Mouse (Mus musculus) embryonic facial prominence, embryonic 14.5 days (tissue): ENCODE measurements around the gene Bloc1s5. TPM values are rescaled to one million over a fixed set of nuclear protein-coding genes. Genes with fewer than 3 reads are reported as not detected.

Source experiments
- ATAC-seq: fragments of 200-750 bp; cut with Nextera tagmentation; 2 replicates; pipeline ENCODE4 v1.8.0; 2017; ENCODE audit warnings: low read depth, moderate number of reproducible peaks, moderate TSS enrichment
- DNase-seq: peaks from one replicate; pipeline ENCODE4 v3.0.0-alpha.2; 2015; ENCODE audit warnings: low spot score
- H3K27ac ChIP-seq: fragments of 300-500 bp; sonication (generic); replicated peaks from 2 replicates; pipeline ENCODE4 v1.5.1; 2014; ENCODE audit warnings: low read depth, mild to moderate bottlenecking, low read length, moderate library complexity
- H3K27me3 ChIP-seq: fragments of 300-500 bp; sonication (generic); replicated peaks from 2 replicates; pipeline ENCODE4 v1.6.1; 2014; ENCODE audit warnings: low read length; ENCODE audit not compliant: control insufficient read depth, insufficient read depth
- H3K36me3 ChIP-seq: fragments of 300-500 bp; sonication (generic); 2 replicates; pipeline ENCODE4 v1.6.1; 2014; ENCODE audit warnings: low read length, mixed read lengths; ENCODE audit not compliant: control insufficient read depth, insufficient read depth
- H3K4me1 ChIP-seq: fragments of 300-500 bp; sonication (generic); 2 replicates; pipeline ENCODE4 v1.6.1; 2014; ENCODE audit warnings: antibody characterized with exemption, low read length; ENCODE audit not compliant: control insufficient read depth, insufficient read depth
- H3K4me2 ChIP-seq: fragments of 300-500 bp; sonication (generic); 2 replicates; pipeline ENCODE4 v1.6.1; 2014; ENCODE audit warnings: low read depth, mild to moderate bottlenecking, low read length, moderate library complexity, mixed read lengths
- H3K4me3 ChIP-seq: fragments of 300-500 bp; sonication (generic); 2 replicates; pipeline ENCODE4 v1.5.1; 2014; ENCODE audit warnings: low read depth, mild to moderate bottlenecking, low read length
- H3K9ac ChIP-seq: fragments of 300-500 bp; sonication (generic); 2 replicates; pipeline ENCODE4 v1.6.1; 2014; ENCODE audit warnings: low read depth, mild to moderate bottlenecking, low read length, moderate library complexity, mixed read lengths
- H3K9me3 ChIP-seq: fragments of 300-500 bp; sonication (generic); 2 replicates; pipeline ENCODE4 v1.6.1; 2016; ENCODE audit warnings: low read length; ENCODE audit not compliant: control insufficient read depth
- WGBS: fragments of 180-500 bp; shearing (Covaris S2); extraction: QIAGEN DNeasy Blood & Tissue Kit; methylation state at CpG from one replicate; pipeline ENCODE4 v1.1.7; 2014; 5-methylcytosine and 5-hydroxymethylcytosine counted together
- polyA plus RNA-seq: library from polyadenylated mRNA; unstranded; fragments of >200 nt; fragmentation: Nextera tagmentation; extraction: Ambion mirVana; gene quantifications from 2 replicates; pipeline ENCODE4 v1.2.1, GENCODE M21; 2014

Bloc1s5 gene
- polyA plus RNA-seq, 1 experiment from 2014 or later: 15.9 TPM

GRCm38 (mm10) chr13:38614298-38614697 is 20.6 kb downstream of the Bloc1s5 start:
- 44% methylated on average over 5 of the region's 5 CpGs for WGBS
- Histone ChIP-seq H3K27ac (no peak overlapping the region), H3K36me3 (0 out of 2 replicates have a peak, but pooled peaks cover 26% of the 10 kb centered on the region), H3K9me3 (no peaks in the 10 kb centered on the region), H3K27me3 (no peaks in the 10 kb centered on the region), H3K9ac (no peak overlapping the region), H3K4me1 (no peaks in the 10 kb centered on the region), H3K4me2 (no peak overlapping the region), H3K4me3 (no peak overlapping the region)
- DNase-seq (no peak), ATAC-seq (no peak)

- no peak overlapping the region for H3K27ac ChIP-seq
- H3K4me3 ChIP-seq: no peak overlapping the region
- no peaks in the 10 kb centered on the region for H3K9me3 ChIP-seq
- H3K27me3 ChIP-seq: no peaks in the 10 kb centered on the region
- no peak for ATAC-seq
- no peak overlapping the region for H3K4me2 ChIP-seq
- no peak overlapping the region for H3K9ac ChIP-seq
- no peak for DNase-seq
- 0 out of 2 replicates have a peak, but pooled peaks cover 26% of the 10 kb centered on the region for H3K36me3 ChIP-seq
- 87% methylated on average over 8 of the region's 8 CpGs for WGBS
- H3K4me1 ChIP-seq: no peaks in the 10 kb centered on the region
Measured at GRCm38 (mm10) chr13:38613583-38613982, 21.3 kb downstream of the Bloc1s5 start.

- ATAC-seq: no peak
- WGBS: 86% methylated on average over 9 of the region's 9 CpGs
Measured at GRCm38 (mm10) chr13:38612608-38613007, 22.3 kb downstream of the Bloc1s5 start.

GRCm38 (mm10) chr13:38612179-38612578 is 22.7 kb downstream of the Bloc1s5 start:
- Histone ChIP-seq H3K27me3 (no peaks in the 10 kb centered on the region), H3K9ac (no peak overlapping the region), H3K4me2 (no peak overlapping the region), H3K27ac (no peak overlapping the region), H3K36me3 (0 out of 2 replicates have a peak, but pooled peaks cover 26% of the 10 kb centered on the region), H3K4me3 (no peak overlapping the region), H3K9me3 (no peaks in the 10 kb centered on the region), H3K4me1 (no peaks in the 10 kb centered on the region)
- no peak for ATAC-seq
- 94% methylated on average over 4 of the region's 4 CpGs for WGBS
- DNase-seq: no peak

More at GRCm38 (mm10) chr13:38612608-38613007, 22.3 kb downstream of the Bloc1s5 start:
- no peak overlapping the region for H3K27ac ChIP-seq
- H3K36me3 ChIP-seq: 0 out of 2 replicates have a peak, but pooled peaks cover 26% of the 10 kb centered on the region
- no peak overlapping the region for H3K4me2 ChIP-seq
- no peaks in the 10 kb centered on the region for H3K27me3 ChIP-seq
- H3K4me3 ChIP-seq: no peak overlapping the region
- no peak overlapping the region for H3K9ac ChIP-seq
- no peak for DNase-seq
- H3K4me1 ChIP-seq: no peaks in the 10 kb centered on the region
- no peaks in the 10 kb centered on the region for H3K9me3 ChIP-seq

GRCm38 (mm10) chr13:38610336-38610735 is 24.6 kb downstream of the Bloc1s5 start:
- DNase-seq: no peak

GRCm38 (mm10) chr13:38607130-38607529 is 27.8 kb downstream of the Bloc1s5 start:
- H3K4me3 ChIP-seq: no peak overlapping the region
- no peak overlapping the region for H3K9ac ChIP-seq
- no peaks in the 10 kb centered on the region for H3K27me3 ChIP-seq
- ATAC-seq (no peak), DNase-seq (no peak)
- H3K36me3 ChIP-seq: peaks cover 18% of the 10 kb centered on the region; the same call in 1 of the 2 replicates
- H3K27ac ChIP-seq: no peak overlapping the region
- H3K4me2 ChIP-seq: no peak overlapping the region
- no peaks in the 10 kb centered on the region for H3K4me1 ChIP-seq
- no peaks in the 10 kb centered on the region for H3K9me3 ChIP-seq
- WGBS: 95% methylated on average over 6 of the region's 6 CpGs

More at GRCm38 (mm10) chr13:38610336-38610735, 24.6 kb downstream of the Bloc1s5 start:
- H3K4me2 ChIP-seq: no peak overlapping the region
- no peak overlapping the region for H3K9ac ChIP-seq
- no peak overlapping the region for H3K4me3 ChIP-seq
- no peaks in the 10 kb centered on the region for H3K9me3 ChIP-seq
- no peak overlapping the region for H3K27ac ChIP-seq
- 83% methylated on average over 6 of the region's 6 CpGs for WGBS
- H3K36me3 ChIP-seq: 0 out of 2 replicates have a peak, but pooled peaks cover 18% of the 10 kb centered on the region
- H3K27me3 ChIP-seq: no peaks in the 10 kb centered on the region
- H3K4me1 ChIP-seq: no peaks in the 10 kb centered on the region
- no peak for ATAC-seq

- H3K9me3 ChIP-seq: no peaks in the 10 kb centered on the region
- no peaks in the 10 kb centered on the region for H3K27me3 ChIP-seq
- H3K9ac ChIP-seq: no peak overlapping the region
- H3K4me3 ChIP-seq: no peak overlapping the region
- no peak overlapping the region for H3K4me2 ChIP-seq
- no peak for ATAC-seq
- H3K36me3 ChIP-seq: peaks cover 13% of the 10 kb centered on the region; the same call in 1 of the 2 replicates
- H3K4me1 ChIP-seq: no peaks in the 10 kb centered on the region
- DNase-seq: no peak
- WGBS: 73% methylated on average over 6 of the region's 6 CpGs
- H3K27ac ChIP-seq: no peak overlapping the region
Measured at GRCm38 (mm10) chr13:38605353-38605752, 29.6 kb downstream of the Bloc1s5 start.

- Histone ChIP-seq H3K9ac (no peak overlapping the region), H3K4me1 (no peaks in the 10 kb centered on the region), H3K4me3 (no peak overlapping the region), H3K36me3 (peaks cover 13% of the 10 kb centered on the region; the same call in 1 of the 2 replicates), H3K4me2 (no peak overlapping the region), H3K27me3 (no peaks in the 10 kb centered on the region), H3K9me3 (no peaks in the 10 kb centered on the region), H3K27ac (no peak overlapping the region)
- WGBS: 84% methylated on average over 13 of the region's 13 CpGs
- ATAC-seq: no peak
- no peak for DNase-seq
Measured at GRCm38 (mm10) chr13:38602966-38603365, 31.9 kb downstream of the Bloc1s5 start.

GRCm38 (mm10) chr13:38602243-38602832 is 32.6 kb downstream of the Bloc1s5 start:
- DNase-seq: peak; percentile 68
- WGBS: 72% methylated on average over 17 of the region's 17 CpGs
- Histone ChIP-seq H3K36me3 (peaks cover 13% of the 10 kb centered on the region; the same call in 1 of the 2 replicates), H3K27ac (no peak overlapping the region), H3K4me1 (no peaks in the 10 kb centered on the region), H3K9me3 (no peaks in the 10 kb centered on the region), H3K4me3 (no peak overlapping the region), H3K9ac (no peak overlapping the region), H3K27me3 (no peaks in the 10 kb centered on the region), H3K4me2 (no peak overlapping the region)
- ATAC-seq: no peak
